In the genomic region with DNA sequence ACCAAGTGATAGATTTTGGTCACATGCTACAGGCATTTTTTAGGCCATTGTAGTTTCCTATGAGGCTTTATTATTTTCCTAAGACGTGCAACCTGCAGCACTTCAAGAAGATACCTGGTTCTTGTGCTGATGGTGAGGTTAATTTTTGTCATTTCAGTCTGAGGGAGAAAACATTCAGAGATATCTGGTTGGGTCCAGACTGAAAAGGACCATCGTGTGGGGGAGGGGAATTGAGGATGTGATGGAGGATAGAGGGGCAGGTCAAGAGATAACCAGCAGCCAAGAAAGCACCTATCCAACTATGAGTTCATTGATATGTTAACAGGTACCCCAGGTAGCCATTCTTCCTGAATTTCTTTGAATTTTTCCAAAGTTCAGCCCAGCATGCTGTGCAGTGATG, we compare ENCODE assay signal across 5 mouse cellular contexts. TPM values are rescaled to one million over a fixed set of nuclear protein-coding genes. Genes with fewer than 3 reads are reported as not detected.
"Had no signal": no experiment of that assay in that cellular context is flagged by ENCODE, and none has a peak within 500 bp of the region (broad histone marks: within the 10 kb centered on the region; RNA-seq: fewer than 3 reads in every experiment).

No protein-coding gene starts in this region.

RNA-seq across cellular contexts. Expression of gene Zfp985, which starts 1.3 kb away (rescaled TPM):
- total RNA-seq: neutrophil, adult 5-6 weeks had no signal
- polyA plus RNA-seq: small intestine, adult 2 months; spleen, adult 2 months; testis, adult 2 months; thymus, adult 2 months had no signal

RNA-seq across cellular contexts. Expression of gene Gm16503, which starts 14.3 kb away (rescaled TPM):
- polyA plus RNA-seq: small intestine, adult 2 months; spleen, adult 2 months had no signal
